Mouse (Mus musculus) frontal cortex, postnatal 10 days (tissue): ENCODE results near the gene Obp1b.
"Not testable (repeated sequence)": the region's sequence is repeated elsewhere in the genome, so short reads cannot be mapped to it uniquely, and the experiment has no call there.

ENCODE experiments used
- DNase-seq, 2 experiments: peaks; one replicate each; pipeline ENCODE4 v3.0.0; 2022; ENCODE audit warnings: low spot score in 2 of 2, mixed read lengths in 1 of 2

Obp1b gene

GRCm38 (mm10) chrX:78186477-78186876 lies at the start of gene Obp1b:
Obp1b (plus strand) TSS chrX:78186777.
- DNase-seq = not testable (repeated sequence)

GRCm38 (mm10) chrX:78202220-78202619 lies 15.6 kb downstream of the Obp1b start:
- DNase-seq = not testable (repeated sequence)

GRCm38 (mm10) chrX:78202829-78203228 lies 16.3 kb downstream of the Obp1b start:
- no peak for DNase-seq
